8 mouse cellular contexts compared by ENCODE assay signal in the genomic region with DNA sequence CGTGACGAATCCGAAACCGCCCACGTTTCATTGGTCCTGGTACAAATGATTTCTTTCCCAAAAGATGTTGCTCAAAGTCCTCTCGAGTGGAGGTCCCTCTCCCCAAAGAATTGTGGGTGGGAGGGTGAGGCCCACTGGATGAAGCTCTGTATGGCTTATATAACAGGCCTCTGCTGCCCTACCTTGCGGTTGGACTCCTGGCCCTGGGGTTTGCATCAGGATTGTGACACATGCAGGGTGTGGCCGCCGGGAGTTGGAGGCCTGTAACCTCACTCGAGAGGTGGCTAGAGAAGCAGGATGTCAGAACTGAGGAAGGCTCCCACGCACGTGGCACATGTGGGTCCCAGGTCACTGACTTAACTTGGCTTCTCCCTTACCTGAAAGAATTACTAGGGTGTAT. TPM values are rescaled to one million over a fixed set of nuclear protein-coding genes. Genes with fewer than 3 reads are reported as not detected.
DNase-seq lines count a peak whose midpoint lies in the region; ATAC-seq and TF ChIP-seq lines count a peak whose summit lies in the region.

No protein-coding gene starts in this region.

- TF ChIP-seq POLR2A in thymus, adult 2 months (IDR thresholded peaks at IDR 0.05; ENCODE audit: control insufficient read depth, extremely low read depth, insufficient read depth, low read length, poor library complexity): no peak

- TF ChIP-seq CTCF in thymus, adult 2 months (IDR thresholded peaks at IDR 0.05; ENCODE audit: borderline replicate concordance, control insufficient read depth, extremely low read depth, insufficient read depth, low read length, poor library complexity): no peak

- H3K9me3 ChIP-seq in embryonic facial prominence, embryonic 14.5 days (ENCODE audit: control insufficient read depth, low read length): no peaks in the 10 kb centered on the region
- no peaks in the 10 kb centered on the region for H3K9me3 ChIP-seq in hindbrain, embryonic 10.5 days
- H3K9me3 ChIP-seq in limb, embryonic 11.5 days (ENCODE audit: control insufficient read depth, low read length): no peaks in the 10 kb centered on the region
- no peaks in the 10 kb centered on the region for H3K9me3 ChIP-seq in midbrain, embryonic 12.5 days

- 0 out of 2 replicates have a peak, but pooled peaks cover 2% of the 10 kb centered on the region for H3K27me3 ChIP-seq in embryonic facial prominence, embryonic 14.5 days (replicated peaks; ENCODE audit: control insufficient read depth, insufficient read depth, low read length)
- H3K27me3 ChIP-seq in hindbrain, embryonic 10.5 days (ENCODE audit: insufficient read depth, poor library complexity, severe bottlenecking): no peaks in the 10 kb centered on the region; the same call in none of the 2 replicates
- H3K27me3 ChIP-seq in limb, embryonic 11.5 days (ENCODE audit: control insufficient read depth, insufficient read depth, low read length): no peaks in the 10 kb centered on the region
- H3K27me3 ChIP-seq in midbrain, embryonic 12.5 days: no peaks in the 10 kb centered on the region
- H3K27me3 ChIP-seq in thymus, adult 2 months (ENCODE audit: control insufficient read depth, insufficient read depth, low read length): no peaks in the 10 kb centered on the region

- H3K4me2 ChIP-seq in embryonic facial prominence, embryonic 14.5 days (ENCODE audit: low read depth, low read length): peak overlapping the region; percentile 49
- peak overlapping the region; percentile 58 for H3K4me2 ChIP-seq in limb, embryonic 11.5 days (ENCODE audit: low read depth, severe bottlenecking)
- peak overlapping the region; percentile 63 for H3K4me2 ChIP-seq in midbrain, embryonic 12.5 days (replicated peaks)

- ATAC-seq in embryonic facial prominence, embryonic 14.5 days (ENCODE audit: low read depth): no peak
- no peak for ATAC-seq in limb, embryonic 11.5 days (ENCODE audit: insufficient number of reproducible peaks, low FRiP score, low TSS enrichment, low read depth)
- no peak for ATAC-seq in midbrain, embryonic 12.5 days (ENCODE audit: low FRiP score, low read depth)

- intact Hi-C loops in heart, postnatal 25 days (cut with DNase I): loop anchor here (5.0 kb wide), 1 partner anchor 160 kb away; a partner anchor contains a TSS

- DNase-seq in heart, adult 11 months: peak; percentile 91
- DNase-seq in heart, postnatal 25 days (ENCODE audit: low spot score): no peak
- DNase-seq in adrenal gland, adult 2 months: peak; percentile 63
- no peak for DNase-seq in embryonic facial prominence, embryonic 14.5 days (ENCODE audit: low spot score)
- peak; percentile 15 for DNase-seq in hindbrain, embryonic 10.5 days (ENCODE audit: low spot score)
- DNase-seq in limb, embryonic 11.5 days (ENCODE audit: low spot score): peak; percentile 33
- DNase-seq in thymus, adult 2 months: peak; percentile 13

- peak overlapping the region; percentile 79 for H3K27ac ChIP-seq in embryonic facial prominence, embryonic 14.5 days (replicated peaks; ENCODE audit: low read depth, low read length)
- peak overlapping the region; percentile 90 for H3K27ac ChIP-seq in hindbrain, embryonic 10.5 days
- peak overlapping the region; percentile 33; the same call in 1 of the 2 replicates for H3K27ac ChIP-seq in limb, embryonic 11.5 days (replicated peaks; ENCODE audit: low read depth, low read length)
- H3K27ac ChIP-seq in midbrain, embryonic 12.5 days (replicated peaks): peak overlapping the region; percentile 61
- peak overlapping the region; percentile 61 for H3K27ac ChIP-seq in thymus, adult 2 months (ENCODE audit: control insufficient read depth, insufficient read depth, low read length)

- H3K4me3 ChIP-seq in embryonic facial prominence, embryonic 14.5 days (ENCODE audit: low read depth, low read length): peak overlapping the region; percentile 56
- peak overlapping the region; percentile 64 for H3K4me3 ChIP-seq in hindbrain, embryonic 10.5 days
- peak overlapping the region; percentile 50 for H3K4me3 ChIP-seq in limb, embryonic 11.5 days (ENCODE audit: low read depth, low read length)
- H3K4me3 ChIP-seq in midbrain, embryonic 12.5 days: peak overlapping the region; percentile 54
- H3K4me3 ChIP-seq in thymus, adult 2 months (ENCODE audit: control insufficient read depth, insufficient read depth, low read length): peak overlapping the region; percentile 69

- H3K9ac ChIP-seq in embryonic facial prominence, embryonic 14.5 days (ENCODE audit: low read depth, low read length): peak overlapping the region; percentile 71
- peak overlapping the region; percentile 53 for H3K9ac ChIP-seq in limb, embryonic 11.5 days (ENCODE audit: low read length)
- peak overlapping the region; percentile 57 for H3K9ac ChIP-seq in midbrain, embryonic 12.5 days (replicated peaks)

- peaks cover 6% of the 10 kb centered on the region; the same call in 1 of the 2 replicates for H3K36me3 ChIP-seq in embryonic facial prominence, embryonic 14.5 days (ENCODE audit: control insufficient read depth, insufficient read depth, low read length)
- H3K36me3 ChIP-seq in hindbrain, embryonic 10.5 days: peaks cover 17% of the 10 kb centered on the region
- no peaks in the 10 kb centered on the region for H3K36me3 ChIP-seq in limb, embryonic 11.5 days (ENCODE audit: control insufficient read depth, insufficient read depth, low read length)
- no peaks in the 10 kb centered on the region for H3K36me3 ChIP-seq in midbrain, embryonic 12.5 days
- H3K36me3 ChIP-seq in thymus, adult 2 months (ENCODE audit: control insufficient read depth, insufficient read depth, low read length): no peaks in the 10 kb centered on the region

- 26% methylated on average over 12 of the region's 12 CpGs for WGBS in embryonic facial prominence, embryonic 14.5 days
- 11% methylated on average over 12 of the region's 12 CpGs for WGBS in hindbrain, embryonic 10.5 days
- 20% methylated on average over 12 of the region's 12 CpGs for WGBS in limb, embryonic 11.5 days
- 31% methylated on average over 12 of the region's 12 CpGs for WGBS in midbrain, embryonic 12.5 days
- 2% methylated on average over 12 of the region's 12 CpGs for WGBS in thymus, adult 2 months

- H3K4me1 ChIP-seq in embryonic facial prominence, embryonic 14.5 days (ENCODE audit: control insufficient read depth, insufficient read depth, low read length): peaks cover 3% of the 10 kb centered on the region
- H3K4me1 ChIP-seq in hindbrain, embryonic 10.5 days (replicated peaks): peaks cover 39% of the 10 kb centered on the region
- no peaks in the 10 kb centered on the region for H3K4me1 ChIP-seq in limb, embryonic 11.5 days (ENCODE audit: control insufficient read depth, insufficient read depth, low read length)
- H3K4me1 ChIP-seq in midbrain, embryonic 12.5 days: peaks cover 25% of the 10 kb centered on the region
- peaks cover 17% of the 10 kb centered on the region for H3K4me1 ChIP-seq in thymus, adult 2 months (replicated peaks; ENCODE audit: control insufficient read depth, insufficient read depth, low read length)

RNA-seq across cellular contexts. Expression of a gene that starts 0.8 kb away (rescaled TPM):
- 100 to 1,000 TPM; 586 to 594 TPM for total RNA-seq in heart, postnatal 25 days (2021)
- 100 to 1,000 TPM; 274 to 441 TPM for total RNA-seq in adrenal gland, adult 2 months (2021)
- polyA plus RNA-seq in adrenal gland, adult 2 months (2012; rRNA removed): 27.1 and 27.4 TPM in 2 replicates
- polyA plus RNA-seq in embryonic facial prominence, embryonic 14.5 days (2014; fragmentation: Nextera tagmentation; extraction: Ambion mirVana): 304 and 338 TPM in 2 replicates
- 461 and 603 TPM in 2 replicates for polyA plus RNA-seq in hindbrain, embryonic 10.5 days (2016; fragmentation: Nextera tagmentation; extraction: Ambion mirVana)
- 418 and 465 TPM in 2 replicates for polyA plus RNA-seq in limb, embryonic 11.5 days (2014; fragmentation: Nextera tagmentation; extraction: Ambion mirVana)
- 290 and 294 TPM in 2 replicates for polyA plus RNA-seq in midbrain, embryonic 12.5 days (2016; fragmentation: Nextera tagmentation; extraction: Ambion mirVana)
- polyA plus RNA-seq in thymus, adult 2 months (2012; rRNA removed): 115 and 117 TPM in 2 replicates

RNA-seq across cellular contexts. Expression of a gene that starts 33.2 kb away (rescaled TPM):
- total RNA-seq in heart, postnatal 25 days (2021): 10 to 100 TPM in 1 of 2 experiments, 1 to 10 TPM in 1; 7.4 to 10.1 TPM
- 10 to 100 TPM; 18.0 to 28.0 TPM for total RNA-seq in adrenal gland, adult 2 months (2021)
- 2.2 and 2.6 TPM in 2 replicates for polyA plus RNA-seq in adrenal gland, adult 2 months (2012; rRNA removed)
- 14.0 and 15.1 TPM in 2 replicates for polyA plus RNA-seq in embryonic facial prominence, embryonic 14.5 days (2014; fragmentation: Nextera tagmentation; extraction: Ambion mirVana)
- polyA plus RNA-seq in hindbrain, embryonic 10.5 days (2016; fragmentation: Nextera tagmentation; extraction: Ambion mirVana): 9.3 and 10.9 TPM in 2 replicates
- polyA plus RNA-seq in limb, embryonic 11.5 days (2014; fragmentation: Nextera tagmentation; extraction: Ambion mirVana): 8.2 and 10.8 TPM in 2 replicates
- polyA plus RNA-seq in midbrain, embryonic 12.5 days (2016; fragmentation: Nextera tagmentation; extraction: Ambion mirVana): 12.4 and 14.2 TPM in 2 replicates
- 4.4 and 5.5 TPM in 2 replicates for polyA plus RNA-seq in thymus, adult 2 months (2012; rRNA removed)

RNA-seq across cellular contexts. Expression of a gene that starts 44.7 kb away (rescaled TPM):
- 1 to 10 TPM; 1.2 to 1.4 TPM for total RNA-seq in heart, postnatal 25 days (2021)
- 1 to 10 TPM; 2.6 to 2.8 TPM for total RNA-seq in adrenal gland, adult 2 months (2021)
- polyA plus RNA-seq in adrenal gland, adult 2 months (2012; rRNA removed): 0.21 and 0.26 TPM in 2 replicates
- polyA plus RNA-seq in embryonic facial prominence, embryonic 14.5 days (2014; fragmentation: Nextera tagmentation; extraction: Ambion mirVana): 1.3 and 1.4 TPM in 2 replicates
- polyA plus RNA-seq in hindbrain, embryonic 10.5 days (2016; fragmentation: Nextera tagmentation; extraction: Ambion mirVana): 0.26 and 0.27 TPM in 2 replicates
- polyA plus RNA-seq in limb, embryonic 11.5 days (2014; fragmentation: Nextera tagmentation; extraction: Ambion mirVana): 0.14 and 0.19 TPM in 2 replicates
- polyA plus RNA-seq in midbrain, embryonic 12.5 days (2016; fragmentation: Nextera tagmentation; extraction: Ambion mirVana): 0.21 and 0.28 TPM in 2 replicates
- 0.87 and 1.3 TPM in 2 replicates for polyA plus RNA-seq in thymus, adult 2 months (2012; rRNA removed)

Comparison
In these comparisons a context has a peak if more than half of its experiments do, and no peak if none do; other contexts are left out.
1. DNase-seq: peak in heart, adult 11 months (single experiment), adrenal gland, adult 2 months (single experiment), hindbrain, embryonic 10.5 days (single experiment), limb, embryonic 11.5 days (single experiment) and thymus, adult 2 months (single experiment); none in heart, postnatal 25 days (single experiment) and embryonic facial prominence, embryonic 14.5 days (single experiment).
2. H3K27ac ChIP-seq: peak in every context shown above with its lines; median percentile 90 in hindbrain, embryonic 10.5 days; 79 in embryonic facial prominence, embryonic 14.5 days; 61 in midbrain, embryonic 12.5 days; 61 in thymus, adult 2 months; 33 in limb, embryonic 11.5 days.
3. Peak in every context shown above with its lines, with median percentiles within 50 percentile points of each other: H3K4me2 ChIP-seq, H3K4me3 ChIP-seq and H3K9ac ChIP-seq.